Mouse (Mus musculus) Patski (cell line): ENCODE measurements around the gene Ccne1. TPM values are rescaled to one million over a fixed set of nuclear protein-coding genes. Genes with fewer than 3 reads are reported as not detected.

Experiments used
- ATAC-seq: fragments of 100-300 bp; one replicate; pipeline ENCODE4 v1.8.0; 2021
- CTCF ChIA-PET: fragments of 350-600 bp; sonication (Branson Sonifier 250); formaldehyde crosslinking; loops from one replicate; lab custom pipeline; 2022; ENCODE audit warnings: inconsistent platforms; lab: Charles Lee
- POLR2A ChIA-PET: fragments of 350-600 bp; sonication (Branson Sonifier 250); formaldehyde crosslinking; loops from one replicate; lab custom pipeline; 2022; ENCODE audit warnings: antibody characterized with exemption, inconsistent platforms; lab: Charles Lee
- DNase-seq: peaks from one replicate; pipeline ENCODE4 v3.0.0-alpha.2; 2011; ENCODE audit warnings: low read depth, low spot score
- H3K27me3 ChIP-seq: fragments of 371-371 bp; one replicate; pipeline ENCODE4 v1.5.1; 2021
- CTCF ChIP-seq: fragments of 100-300 bp; IDR thresholded peaks from one replicate; pipeline ENCODE4 v1.5.1; 2021
- in situ Hi-C: fragments of 300-500 bp; cut with MboI; formaldehyde crosslinking; loops from 3 replicates; pipeline ENCODE4 v1.11.1; 2018; ENCODE audit warnings: low pct_unique_long_range_greater_than_20kb, mixed read lengths
- polyA plus RNA-seq: library from polyadenylated mRNA; unstranded; gene quantifications from one replicate; pipeline ENCODE4 v1.2.3, GENCODE M21; 2021

Gene Ccne1
- 17.9 TPM for polyA plus RNA-seq

DNA sequence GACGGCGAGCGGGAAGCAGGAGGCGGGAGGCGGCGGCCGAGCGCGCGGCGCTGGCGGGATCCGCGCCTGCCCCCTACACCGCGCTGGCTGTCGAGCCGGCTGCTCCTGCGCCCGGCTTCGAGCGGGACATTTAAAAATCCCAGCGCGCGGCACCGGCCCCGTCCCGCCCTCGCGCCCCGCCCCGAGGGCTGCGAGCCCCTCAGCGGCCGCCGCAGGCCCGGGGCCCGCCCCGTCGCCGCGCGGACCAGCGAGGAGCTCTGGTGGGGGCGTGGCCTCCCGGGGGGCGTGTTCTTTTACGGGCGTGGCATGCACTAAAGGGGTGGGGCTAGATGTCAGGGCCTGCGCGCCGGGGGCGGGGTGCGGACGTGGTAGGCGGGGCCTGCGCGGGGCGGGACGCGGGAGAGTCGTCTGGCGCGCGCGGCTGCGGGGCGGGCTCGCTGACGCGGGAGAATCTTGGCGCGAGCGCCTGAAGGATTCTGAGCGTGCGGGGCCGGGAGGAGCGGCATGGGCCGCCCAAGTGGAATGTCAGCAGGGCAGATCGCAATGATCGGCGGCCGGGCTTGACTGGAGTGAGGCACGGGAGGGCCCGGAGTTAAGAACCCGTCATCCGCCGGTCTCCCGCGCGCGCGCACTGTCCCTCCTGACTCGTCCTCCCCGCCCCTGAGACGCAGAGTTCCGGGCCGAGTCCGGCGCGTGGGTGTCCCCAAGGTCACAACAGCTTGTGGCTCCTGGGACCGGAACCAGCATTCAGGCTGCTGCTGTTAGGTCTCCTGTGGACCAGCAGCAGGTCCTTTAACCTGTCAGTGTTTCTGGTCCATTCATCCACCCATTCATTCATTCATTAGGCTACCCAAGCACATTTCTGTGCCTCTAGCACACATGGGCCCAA, at the start of gene Ccne1:
Gene Ccne1, minus strand, starts transcription at position 164 of the 889 bp plus-strand sequence.
- no peak for TF ChIP-seq CTCF
- ChIA-PET CTCF (no interaction called here), POLR2A (interaction anchor here (0.7 to 0.8 kb wide), 2 partner anchors 23 to 120 kb away, joined by 3 to 5 read pairs; no protein-coding TSS in a partner anchor)
- H3K27me3 ChIP-seq = no peaks in the 10 kb centered on the region
- ATAC-seq (peak; percentile 97), DNase-seq (peak; percentile 55)
- in situ Hi-C loops = no loop called here

DNA sequence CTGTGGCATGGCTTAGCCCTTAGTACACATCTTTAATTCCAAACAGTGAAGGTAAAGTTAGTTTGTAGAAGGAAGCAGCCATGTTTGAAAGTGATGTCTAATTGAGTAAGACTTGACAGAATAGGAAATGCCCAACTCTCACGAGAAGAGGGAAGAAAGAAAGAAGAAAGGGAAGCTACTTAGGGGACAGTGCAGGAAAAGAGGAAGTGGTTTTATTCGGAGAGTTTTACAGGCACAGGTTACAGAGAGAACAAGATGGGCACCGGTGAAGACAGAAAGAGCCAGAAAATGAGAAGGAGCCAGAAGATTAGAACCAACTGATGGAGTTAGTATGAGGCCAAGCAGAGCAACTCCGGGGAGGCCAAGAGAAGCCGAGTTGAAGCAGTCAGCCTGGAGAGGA, 48.5 kb upstream of the Ccne1 start:
- DNase-seq (no peak), ATAC-seq (no peak)
- ChIA-PET CTCF (interaction anchor here (1.1 to 1.5 kb wide), 2 partner anchors 15 to 82 kb away, joined by 3 to 4 read pairs; no protein-coding TSS in a partner anchor), POLR2A (no interaction called here)
- peaks cover 5% of the 10 kb centered on the region for H3K27me3 ChIP-seq
- TF ChIP-seq CTCF = no peak
- in situ Hi-C loops = loop anchor here (10.0 kb wide), 1 partner anchor 781 kb away; no protein-coding TSS in a partner anchor

DNA sequence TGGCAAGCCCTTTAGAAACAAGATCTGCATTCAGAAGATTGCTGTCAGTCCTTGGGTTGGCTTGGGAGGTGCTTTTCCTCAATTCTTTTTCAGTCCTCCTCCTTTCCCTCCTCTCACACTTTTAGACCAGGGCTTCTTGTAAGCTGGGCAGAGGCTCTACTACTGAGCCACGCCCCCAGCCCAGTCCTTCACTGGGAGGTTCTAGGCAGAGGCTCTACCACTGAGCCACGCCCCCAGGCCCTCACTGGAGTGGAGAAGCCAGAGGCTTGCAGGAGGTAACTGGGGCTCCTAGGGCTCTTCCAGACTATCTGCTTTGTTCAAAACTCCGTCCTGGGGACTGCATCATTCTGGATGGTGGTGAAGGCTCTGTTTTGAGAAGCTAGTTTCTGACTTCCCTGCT, 45.2 kb upstream of the Ccne1 start:
- peaks cover 14% of the 10 kb centered on the region for H3K27me3 ChIP-seq
- TF ChIP-seq CTCF = no peak
- no peak for ATAC-seq
- CTCF ChIA-PET = no interaction called here
- DNase-seq = no peak
- in situ Hi-C loops = loop anchor here (10.0 kb wide), 1 partner anchor 778 kb away; no protein-coding TSS in a partner anchor
- POLR2A ChIA-PET = no interaction called here

DNA sequence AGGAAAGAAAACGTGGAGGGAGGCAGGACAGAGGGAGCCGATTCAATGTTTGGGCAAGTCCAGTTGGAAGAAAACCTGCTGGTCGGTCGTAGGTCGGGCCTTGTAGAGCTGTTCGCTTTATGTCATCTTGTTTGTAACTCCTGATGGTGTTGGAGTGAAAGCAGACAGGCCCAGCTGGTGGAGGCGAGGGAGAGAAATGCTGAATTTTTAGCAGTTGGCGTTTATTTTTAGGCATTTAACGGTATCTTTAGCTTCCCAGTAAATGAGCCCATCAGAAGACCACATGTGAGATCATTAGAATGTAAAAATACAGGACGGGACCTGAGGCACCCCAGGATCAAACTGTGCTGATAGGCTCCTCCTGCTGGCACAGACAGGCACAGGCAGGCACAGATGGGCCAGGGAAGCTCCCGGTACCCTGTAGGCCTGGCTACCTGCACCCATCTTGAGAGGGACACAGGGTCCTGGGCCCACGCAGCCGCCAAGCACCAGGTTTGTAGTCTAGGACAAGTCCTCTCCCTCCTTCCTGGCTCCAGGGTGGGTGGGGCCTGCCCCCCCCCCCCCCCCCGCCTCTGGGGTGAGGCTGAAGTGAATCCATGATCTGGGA, 44.5 kb upstream of the Ccne1 start:
- in situ Hi-C loops = loop anchor here (10.0 kb wide), 1 partner anchor 777 kb away; no protein-coding TSS in a partner anchor
- POLR2A ChIA-PET = no interaction called here

DNA sequence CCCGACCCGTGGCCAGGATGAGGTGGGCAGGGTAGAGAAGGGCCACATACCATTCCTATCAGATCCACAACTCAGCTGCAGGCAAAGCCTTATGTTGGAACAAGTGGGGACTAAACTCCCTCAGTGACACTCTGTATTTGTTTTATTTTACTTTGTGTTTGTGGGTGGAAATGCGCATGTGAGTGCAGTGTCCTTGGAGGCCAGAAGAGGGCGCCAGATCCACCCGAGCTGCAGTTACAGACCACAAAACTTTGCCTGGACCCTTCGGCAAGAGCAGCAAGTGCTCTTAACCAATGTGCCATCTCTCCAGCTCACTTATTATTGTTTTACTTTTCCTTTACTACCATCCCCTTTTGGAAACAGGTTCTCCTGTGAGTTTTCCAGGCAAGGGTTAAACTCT, 40.1 kb upstream of the Ccne1 start:
- no peak for DNase-seq
- peaks cover 14% of the 10 kb centered on the region for H3K27me3 ChIP-seq
- no peak for TF ChIP-seq CTCF
- CTCF ChIA-PET = no interaction called here
- POLR2A ChIA-PET = no interaction called here
- ATAC-seq = no peak
- in situ Hi-C loops = no loop called here

More for the DNA sequence above, 44.5 kb upstream of the Ccne1 start:
- DNase-seq (no peak), ATAC-seq (no peak)
- peaks cover 14% of the 10 kb centered on the region for H3K27me3 ChIP-seq
- no peak for TF ChIP-seq CTCF
- CTCF ChIA-PET = no interaction called here

DNA sequence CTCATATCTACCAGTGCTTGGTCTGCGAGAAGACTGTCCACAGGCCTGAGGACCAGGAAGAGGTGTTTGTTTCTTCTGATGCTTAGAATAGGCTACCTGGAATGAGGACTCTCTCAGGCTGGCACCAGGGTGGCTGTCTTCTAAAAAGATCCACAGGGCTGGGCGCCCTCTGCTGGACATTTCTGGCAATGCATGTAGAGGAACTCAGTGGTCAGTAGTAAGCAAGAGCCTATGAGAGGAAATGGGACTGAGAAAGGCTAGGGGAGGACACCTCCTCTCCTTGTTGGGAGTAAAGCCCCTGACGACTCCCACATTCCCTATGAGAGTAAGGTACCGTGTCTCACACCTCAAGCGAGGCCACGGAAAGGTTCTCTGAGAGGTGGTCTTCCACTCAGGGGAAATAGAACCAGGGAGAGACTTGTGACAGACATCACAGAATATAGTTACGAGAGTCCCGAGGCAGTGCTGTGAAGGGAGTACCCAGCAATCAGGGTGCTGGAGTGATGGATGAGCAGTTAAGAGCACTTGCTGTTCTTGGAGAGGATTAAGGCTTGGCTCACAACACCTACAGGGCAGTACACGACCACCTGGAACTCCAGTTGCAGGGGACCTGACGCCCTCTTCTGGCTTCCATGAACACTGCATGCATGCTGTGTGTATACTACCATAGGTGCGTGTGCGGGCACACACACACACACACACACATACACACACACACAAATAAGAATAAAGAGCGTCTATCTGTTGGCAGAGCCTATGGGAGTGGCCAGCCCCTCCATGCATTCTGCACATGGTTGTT, 34.6 kb upstream of the Ccne1 start:
- peak; percentile 91 for ATAC-seq
- DNase-seq = peak; percentile 34
- in situ Hi-C loops = loop anchor here (5.0 kb wide), 1 partner anchor 85 kb away; no protein-coding TSS in a partner anchor
- no peaks in the 10 kb centered on the region for H3K27me3 ChIP-seq
- CTCF ChIA-PET = interaction anchor here (1.0 to 1.8 kb wide), 6 partner anchors 11 to 93 kb away, joined by 3 to 4 read pairs (median 4); partner anchors contain the start of gene 1600014C10Rik
- POLR2A ChIA-PET = no interaction called here
- peak; percentile 93 for TF ChIP-seq CTCF

DNA sequence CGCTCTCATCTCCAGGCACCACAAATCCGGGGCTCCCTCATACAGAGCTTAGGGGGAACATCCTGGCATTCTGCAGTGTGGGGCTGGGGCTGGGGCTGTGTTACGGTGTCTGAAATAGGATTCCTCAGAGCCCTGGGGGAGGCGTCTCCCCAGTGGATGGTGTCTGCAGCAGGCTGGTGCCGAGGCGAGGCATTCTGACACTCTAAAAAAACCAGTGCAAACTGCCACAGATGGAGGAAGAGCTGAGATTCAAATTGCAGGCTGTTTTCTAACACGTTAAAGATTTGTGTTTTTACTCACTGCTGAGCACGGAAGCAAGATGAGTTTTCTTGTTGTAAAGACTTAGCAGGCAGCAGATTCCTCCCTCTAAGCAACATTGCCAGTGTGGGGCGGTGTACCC, 33.0 kb upstream of the Ccne1 start:
- in situ Hi-C loops = loop anchor here (5.0 kb wide), 1 partner anchor 83 kb away; no protein-coding TSS in a partner anchor
- DNase-seq (no peak), ATAC-seq (no peak)
- ChIA-PET CTCF (interaction anchor here (1.3 to 1.8 kb wide), 4 partner anchors 16 to 91 kb away, joined by 3 to 4 read pairs (median 4); no protein-coding TSS in a partner anchor), POLR2A (no interaction called here)
- no peak for TF ChIP-seq CTCF
- H3K27me3 ChIP-seq = no peaks in the 10 kb centered on the region

DNA sequence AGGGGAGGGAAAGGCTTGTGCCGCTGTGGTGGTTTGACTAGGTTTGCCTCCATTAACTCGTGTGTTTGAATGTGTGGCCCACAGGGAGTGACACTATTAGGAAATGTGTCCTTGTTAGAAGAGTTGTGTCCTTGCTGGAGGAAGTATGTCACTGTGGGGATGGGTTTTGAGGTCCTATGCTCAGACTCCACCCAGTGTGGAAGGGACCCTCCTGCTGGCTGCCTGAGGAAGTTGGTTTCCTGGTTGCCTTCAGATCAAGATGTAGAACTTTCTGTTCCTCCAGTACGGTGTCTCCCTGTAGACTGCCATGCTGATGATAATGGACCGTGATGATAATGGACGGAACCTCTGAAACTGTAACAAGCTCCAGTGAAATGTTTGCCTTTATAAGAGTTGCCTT, 27.1 kb upstream of the Ccne1 start:
- H3K27me3 ChIP-seq = no peaks in the 10 kb centered on the region
- ChIA-PET POLR2A (no interaction called here), CTCF (no interaction called here)
- no peak for TF ChIP-seq CTCF
- ATAC-seq (no peak), DNase-seq (no peak)
- in situ Hi-C loops = loop anchor here (10.0 kb wide), 1 partner anchor 770 kb away; no protein-coding TSS in a partner anchor

DNA sequence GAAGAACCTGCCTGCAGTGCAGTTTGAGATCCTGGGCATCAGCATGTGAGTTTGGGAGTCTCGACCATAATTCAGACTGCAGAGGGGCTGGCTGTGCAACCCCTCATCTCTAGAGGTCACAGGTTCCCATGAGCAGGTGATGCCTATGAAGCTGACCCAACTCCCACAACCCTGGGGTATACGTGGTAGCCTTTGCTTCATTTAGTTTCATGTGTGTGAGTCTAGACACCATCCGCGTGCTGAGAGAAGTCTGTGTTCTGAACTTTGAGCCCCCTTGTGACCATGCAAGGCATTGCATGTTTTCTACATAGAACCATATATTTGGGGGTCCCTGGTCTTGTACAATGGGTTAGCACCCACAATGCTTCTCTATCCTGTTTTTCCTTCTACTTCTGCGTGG, 23.9 kb upstream of the Ccne1 start:
- CTCF ChIA-PET = interaction anchor here (1.2 to 1.5 kb wide), 3 partner anchors 10 to 70 kb away, joined by 4 to 10 read pairs (median 4); no protein-coding TSS in a partner anchor
- ATAC-seq (no peak), DNase-seq (no peak)
- TF ChIP-seq CTCF = peak; percentile 76
- in situ Hi-C loops = loop anchor here (10.0 kb wide), 1 partner anchor 766 kb away; no protein-coding TSS in a partner anchor
- POLR2A ChIA-PET = no interaction called here
- no peaks in the 10 kb centered on the region for H3K27me3 ChIP-seq
